Mouse (Mus musculus): Measurements from ENCODE around the gene Nenf. TPM values are rescaled to one million over a fixed set of nuclear protein-coding genes. Genes with fewer than 3 reads are reported as not detected.
A peak's percentile ranks its signal among the peaks of the same experiment; 100 is the strongest.

Nenf gene
- 138 and 141 TPM in 2 replicates for polyA plus RNA-seq (2014; fragmentation: Nextera tagmentation; extraction: Ambion mirVana)

DNA sequence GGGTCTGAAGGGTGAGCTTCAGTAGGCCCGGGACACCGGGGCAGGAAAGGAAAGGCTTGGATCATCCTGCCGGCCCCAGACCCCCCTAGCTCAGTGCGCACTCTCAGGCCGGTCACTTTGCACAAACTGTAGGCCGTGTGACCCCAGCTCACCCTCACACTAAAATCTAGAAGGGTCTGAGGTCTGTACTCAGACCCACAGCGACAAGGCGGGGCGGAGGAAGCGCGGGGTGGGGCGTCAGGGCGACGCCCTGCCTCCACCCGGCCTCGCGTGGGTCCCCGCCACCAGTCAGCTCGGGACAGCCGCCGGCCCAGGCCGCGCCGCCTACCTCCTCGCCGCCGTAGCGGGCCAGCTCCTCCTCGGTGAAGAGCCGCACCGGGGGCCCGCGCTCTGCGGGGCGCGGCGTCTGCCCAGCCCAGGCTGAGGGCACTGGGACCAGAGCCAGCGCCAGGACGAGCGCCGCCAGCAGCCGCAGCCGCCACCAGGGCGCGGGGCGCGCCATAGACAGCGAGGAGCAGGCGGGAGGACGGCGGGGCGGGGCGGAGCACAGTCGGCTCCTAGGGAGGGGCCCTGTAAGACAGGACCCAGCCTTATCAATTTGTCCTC is at the start of gene Nenf:
Gene Nenf, minus strand, starts transcription at position 604 of the 606 bp plus-strand sequence.
- Histone ChIP-seq H3K4me1 (ENCODE audit: control insufficient read depth, insufficient read depth, low read length) (0 out of 2 replicates have a peak, but pooled peaks cover 4% of the 10 kb centered on the region), H3K4me3 (ENCODE audit: low read depth, low read length) (peak within 1 kb of the TSS; percentile 69), H3K27me3 (replicated peaks; ENCODE audit: control insufficient read depth, insufficient read depth, low read length) (no peaks in the 10 kb centered on the region), H3K9me3 (ENCODE audit: control insufficient read depth, low read length) (no peaks in the 10 kb centered on the region), H3K27ac (replicated peaks; ENCODE audit: low read depth, low read length) (peak within 1 kb of the TSS; percentile 67), H3K4me2 (ENCODE audit: low read depth, low read length) (peak within 1 kb of the TSS; percentile 63), H3K9ac (ENCODE audit: low read depth, low read length) (peak within 1 kb of the TSS; percentile 91), H3K36me3 (ENCODE audit: control insufficient read depth, insufficient read depth, low read length) (no peaks in the 10 kb centered on the region)
- ATAC-seq (ENCODE audit: low read depth) (peak; percentile 93), DNase-seq (ENCODE audit: low spot score) (peak; percentile 80)
- WGBS = 0% methylated on average over 11 of the region's 54 CpGs

DNA sequence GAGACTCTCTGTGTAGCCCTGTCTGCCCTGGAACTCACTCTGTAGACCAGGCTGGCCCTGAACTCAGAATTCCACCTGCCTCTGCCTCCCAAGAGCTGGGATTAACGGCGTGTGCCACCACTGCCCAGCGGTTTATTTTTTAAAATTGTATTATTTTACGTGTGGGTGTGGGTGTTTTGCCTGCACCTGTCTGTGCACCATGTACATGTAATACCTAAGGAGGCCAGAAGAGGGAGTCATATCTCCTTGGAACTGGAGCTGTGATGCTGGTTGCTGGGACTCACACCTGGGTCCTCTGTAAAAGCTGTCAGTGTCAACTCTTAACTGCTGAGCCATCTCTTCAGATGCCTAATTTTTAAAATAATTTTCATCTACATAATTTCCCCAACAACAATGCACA is 46.5 kb upstream of the Nenf start:
- Histone ChIP-seq H3K9ac (ENCODE audit: low read depth, low read length) (no peak overlapping the region), H3K27ac (replicated peaks; ENCODE audit: low read depth, low read length) (no peak overlapping the region), H3K4me2 (ENCODE audit: low read depth, low read length) (no peak overlapping the region), H3K4me3 (ENCODE audit: low read depth, low read length) (no peak overlapping the region), H3K27me3 (replicated peaks; ENCODE audit: control insufficient read depth, insufficient read depth, low read length) (no peaks in the 10 kb centered on the region), H3K9me3 (ENCODE audit: control insufficient read depth, low read length) (no peaks in the 10 kb centered on the region), H3K4me1 (ENCODE audit: control insufficient read depth, insufficient read depth, low read length) (no peaks in the 10 kb centered on the region), H3K36me3 (ENCODE audit: control insufficient read depth, insufficient read depth, low read length) (peaks cover 10% of the 10 kb centered on the region)
- ATAC-seq (ENCODE audit: low read depth) (no peak), DNase-seq (ENCODE audit: low spot score) (no peak)
- WGBS = 72% methylated on average over 4 of the region's 4 CpGs

DNA sequence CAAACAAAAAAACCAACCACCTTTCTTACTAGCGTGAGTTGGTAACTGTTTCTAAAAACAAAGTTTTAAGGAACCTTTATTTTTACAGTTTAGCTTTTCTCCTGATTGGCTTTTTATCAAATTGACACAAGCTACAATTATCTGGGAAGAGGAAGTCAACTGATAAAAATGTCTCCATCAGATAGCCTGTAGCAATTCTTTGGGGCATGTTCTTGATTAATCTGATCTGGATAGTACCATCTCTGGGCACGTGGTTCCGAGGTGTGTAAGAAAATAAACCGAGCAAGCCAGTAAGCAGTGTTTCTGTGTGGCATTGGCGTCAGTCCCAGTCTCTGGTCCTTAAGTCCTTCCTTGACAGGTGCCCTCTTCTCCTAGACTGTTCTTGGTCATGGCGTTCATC is 44.4 kb upstream of the Nenf start:
- DNase-seq (ENCODE audit: low spot score) (no peak), ATAC-seq (ENCODE audit: low read depth) (no peak)
- H3K27ac ChIP-seq (replicated peaks; ENCODE audit: low read depth, low read length) = no peak overlapping the region
- H3K9ac ChIP-seq (ENCODE audit: low read depth, low read length) = no peak overlapping the region
- H3K4me2 ChIP-seq (ENCODE audit: low read depth, low read length) = no peak overlapping the region
- no peaks in the 10 kb centered on the region for H3K4me1 ChIP-seq (ENCODE audit: control insufficient read depth, insufficient read depth, low read length)
- no peaks in the 10 kb centered on the region for H3K9me3 ChIP-seq (ENCODE audit: control insufficient read depth, low read length)
- H3K27me3 ChIP-seq (replicated peaks; ENCODE audit: control insufficient read depth, insufficient read depth, low read length) = no peaks in the 10 kb centered on the region
- peaks cover 18% of the 10 kb centered on the region; the same call in 1 of the 2 replicates for H3K36me3 ChIP-seq (ENCODE audit: control insufficient read depth, insufficient read depth, low read length)
- 84% methylated on average over 6 of the region's 6 CpGs for WGBS
- no peak overlapping the region for H3K4me3 ChIP-seq (ENCODE audit: low read depth, low read length)

DNA sequence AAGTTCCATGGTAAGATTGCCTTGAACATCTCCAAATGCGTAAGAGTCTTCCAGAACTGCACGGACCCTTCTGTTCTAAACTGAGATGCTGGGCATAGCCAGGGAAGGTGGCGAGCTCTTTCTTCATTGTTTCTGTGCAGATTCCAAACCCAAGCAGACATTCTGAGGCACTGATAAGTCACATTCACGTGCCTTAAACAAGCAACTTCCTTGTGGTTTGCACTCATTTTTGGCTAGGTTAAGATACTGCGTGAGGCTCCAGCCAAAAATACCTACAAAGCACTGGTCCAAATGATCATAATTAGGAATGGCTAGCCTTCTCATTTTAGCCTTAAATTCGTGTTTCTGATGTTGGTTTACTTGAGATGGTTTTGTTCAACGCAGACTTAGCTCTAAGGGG is 41.5 kb upstream of the Nenf start:
- WGBS = 78% methylated on average over 7 of the region's 7 CpGs
- Histone ChIP-seq H3K36me3 (ENCODE audit: control insufficient read depth, insufficient read depth, low read length) (peaks cover 42% of the 10 kb centered on the region), H3K4me3 (ENCODE audit: low read depth, low read length) (no peak overlapping the region), H3K9ac (ENCODE audit: low read depth, low read length) (no peak overlapping the region), H3K9me3 (ENCODE audit: control insufficient read depth, low read length) (no peaks in the 10 kb centered on the region), H3K4me2 (ENCODE audit: low read depth, low read length) (no peak overlapping the region), H3K27ac (replicated peaks; ENCODE audit: low read depth, low read length) (no peak overlapping the region), H3K27me3 (replicated peaks; ENCODE audit: control insufficient read depth, insufficient read depth, low read length) (no peaks in the 10 kb centered on the region), H3K4me1 (ENCODE audit: control insufficient read depth, insufficient read depth, low read length) (no peaks in the 10 kb centered on the region)
- no peak for ATAC-seq (ENCODE audit: low read depth)
- no peak for DNase-seq (ENCODE audit: low spot score)

DNA sequence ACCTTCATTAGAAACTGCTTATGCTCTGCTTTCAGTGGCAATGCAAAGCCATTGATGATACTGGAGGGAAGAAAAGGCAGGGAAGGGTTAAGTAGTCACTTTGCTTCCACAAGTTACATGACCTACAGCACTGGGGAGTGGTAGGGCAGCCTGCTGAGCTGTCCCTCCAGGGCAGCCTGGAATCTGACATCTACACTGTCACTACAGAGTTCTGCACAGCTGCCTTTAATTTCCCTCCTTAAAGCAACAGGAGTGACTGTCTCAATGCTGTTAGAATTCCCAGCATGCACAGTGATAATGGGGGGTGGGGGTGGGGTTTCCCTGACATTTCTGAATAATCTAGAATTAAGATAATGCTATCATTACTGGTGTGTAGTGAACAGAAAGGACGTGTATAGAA is 38.9 kb upstream of the Nenf start:
- Histone ChIP-seq H3K4me2 (ENCODE audit: low read depth, low read length) (no peak overlapping the region), H3K4me3 (ENCODE audit: low read depth, low read length) (no peak overlapping the region), H3K4me1 (ENCODE audit: control insufficient read depth, insufficient read depth, low read length) (peaks cover 5% of the 10 kb centered on the region; the same call in 1 of the 2 replicates), H3K9ac (ENCODE audit: low read depth, low read length) (no peak overlapping the region), H3K27ac (replicated peaks; ENCODE audit: low read depth, low read length) (no peak overlapping the region), H3K36me3 (ENCODE audit: control insufficient read depth, insufficient read depth, low read length) (peaks cover 56% of the 10 kb centered on the region), H3K27me3 (replicated peaks; ENCODE audit: control insufficient read depth, insufficient read depth, low read length) (no peaks in the 10 kb centered on the region), H3K9me3 (ENCODE audit: control insufficient read depth, low read length) (no peaks in the 10 kb centered on the region)
- no peak for DNase-seq (ENCODE audit: low spot score)
- 48% methylated on average over 1 of the region's 1 CpGs for WGBS
- ATAC-seq (ENCODE audit: low read depth) = no peak

DNA sequence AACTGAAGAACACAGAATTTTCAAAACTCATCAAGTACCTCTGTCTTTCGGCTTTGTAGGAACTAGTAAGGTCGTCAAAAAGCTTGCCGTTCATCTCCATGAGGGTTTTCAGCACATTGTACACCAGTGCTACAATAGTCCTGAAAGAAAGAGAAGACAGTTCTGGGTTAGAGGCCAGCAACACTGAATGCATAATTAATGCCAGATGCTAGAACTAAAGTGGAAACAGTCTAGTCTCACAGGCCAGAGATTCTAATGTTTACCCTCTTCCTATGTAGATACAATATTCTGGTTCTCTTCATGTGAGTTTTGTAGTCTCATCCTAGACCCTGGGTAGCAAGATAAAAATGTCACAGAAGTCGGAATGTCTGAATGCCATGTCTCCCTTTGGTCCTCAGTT is 35.8 kb upstream of the Nenf start:
- Histone ChIP-seq H3K4me3 (ENCODE audit: low read depth, low read length) (no peak overlapping the region), H3K27me3 (replicated peaks; ENCODE audit: control insufficient read depth, insufficient read depth, low read length) (no peaks in the 10 kb centered on the region), H3K27ac (replicated peaks; ENCODE audit: low read depth, low read length) (peak overlapping the region; percentile 75)

DNA sequence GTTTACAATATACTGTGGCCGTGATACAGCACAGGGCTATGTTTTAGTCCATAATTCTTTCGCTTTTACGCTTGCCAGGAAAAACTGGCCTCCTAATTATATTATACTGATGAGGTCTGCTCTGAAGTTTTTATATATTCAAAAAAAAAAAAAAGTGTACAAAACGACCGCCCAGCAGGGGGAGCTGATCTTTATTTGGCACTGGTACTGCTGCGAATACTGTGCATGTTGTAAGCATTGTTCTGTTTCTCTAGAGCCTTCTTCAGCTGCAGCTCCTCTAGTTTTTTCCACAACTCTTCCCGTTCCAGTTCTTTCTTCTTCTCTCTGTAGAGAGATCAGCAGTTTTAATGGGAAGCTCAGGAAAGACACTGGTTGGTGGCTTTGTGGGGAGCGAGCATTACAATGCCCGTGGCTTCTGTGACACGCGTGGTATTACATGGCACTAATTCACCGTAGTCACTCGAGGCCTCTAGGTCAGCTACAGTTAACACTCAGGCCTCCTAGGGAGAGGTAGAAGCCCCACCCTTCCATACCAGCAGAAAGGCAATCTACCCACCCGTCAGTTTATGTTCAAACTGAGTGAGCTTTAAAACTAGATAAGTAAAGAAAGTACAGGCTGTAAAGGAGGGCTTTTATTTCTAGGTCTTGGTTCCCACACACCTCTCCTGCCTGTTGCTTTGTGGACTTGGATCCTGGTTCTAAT is 34.9 kb upstream of the Nenf start:
- 49% methylated on average over 14 of the region's 14 CpGs for WGBS
- Histone ChIP-seq H3K4me2 (ENCODE audit: low read depth, low read length) (no peak overlapping the region), H3K9ac (ENCODE audit: low read depth, low read length) (no peak overlapping the region), H3K27ac (replicated peaks; ENCODE audit: low read depth, low read length) (peak overlapping the region; percentile 75), H3K27me3 (replicated peaks; ENCODE audit: control insufficient read depth, insufficient read depth, low read length) (no peaks in the 10 kb centered on the region), H3K4me3 (ENCODE audit: low read depth, low read length) (no peak overlapping the region), H3K9me3 (ENCODE audit: control insufficient read depth, low read length) (no peaks in the 10 kb centered on the region), H3K36me3 (ENCODE audit: control insufficient read depth, insufficient read depth, low read length) (peaks cover 67% of the 10 kb centered on the region), H3K4me1 (ENCODE audit: control insufficient read depth, insufficient read depth, low read length) (peaks cover 5% of the 10 kb centered on the region; the same call in 1 of the 2 replicates)
- DNase-seq (ENCODE audit: low spot score) (peak; percentile 88), ATAC-seq (ENCODE audit: low read depth) (no peak)

More for the DNA sequence above, 35.8 kb upstream of the Nenf start:
- Histone ChIP-seq H3K9me3 (ENCODE audit: control insufficient read depth, low read length) (no peaks in the 10 kb centered on the region), H3K9ac (ENCODE audit: low read depth, low read length) (peak overlapping the region; percentile 6; the same call in 1 of the 2 replicates), H3K36me3 (ENCODE audit: control insufficient read depth, insufficient read depth, low read length) (peaks cover 65% of the 10 kb centered on the region), H3K4me2 (ENCODE audit: low read depth, low read length) (no peak overlapping the region), H3K4me1 (ENCODE audit: control insufficient read depth, insufficient read depth, low read length) (peaks cover 5% of the 10 kb centered on the region; the same call in 1 of the 2 replicates)
- DNase-seq (ENCODE audit: low spot score) = peak; percentile 54
- 54% methylated on average over 4 of the region's 4 CpGs for WGBS
- ATAC-seq (ENCODE audit: low read depth) = no peak; the same call in 1 of the 2 replicates

DNA sequence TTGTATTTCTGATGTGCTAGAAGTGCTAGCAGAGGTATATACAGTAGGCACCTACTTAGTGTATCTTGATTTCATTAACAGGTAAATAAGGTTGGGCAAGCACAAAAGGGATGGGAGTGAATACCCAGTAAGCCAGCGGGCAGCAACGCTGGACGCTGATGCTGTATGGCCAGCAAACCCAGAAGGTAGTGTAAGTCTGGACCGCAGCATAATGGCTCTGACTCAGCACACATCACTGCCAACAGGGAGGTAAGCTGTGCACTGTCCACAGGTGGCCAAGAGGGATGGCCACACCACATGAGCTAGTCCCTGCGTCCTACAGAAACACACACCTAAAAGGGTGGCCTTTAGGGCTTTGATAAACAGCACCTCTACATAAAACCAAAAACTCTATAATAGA is 32.4 kb upstream of the Nenf start:
- WGBS = 95% methylated on average over 5 of the region's 5 CpGs
- H3K36me3 ChIP-seq (ENCODE audit: control insufficient read depth, insufficient read depth, low read length) = peaks cover 58% of the 10 kb centered on the region
- DNase-seq (ENCODE audit: low spot score) = no peak

More for the DNA sequence above, 32.4 kb upstream of the Nenf start:
- H3K4me3 ChIP-seq (ENCODE audit: low read depth, low read length) = no peak overlapping the region
- no peak overlapping the region for H3K9ac ChIP-seq (ENCODE audit: low read depth, low read length)
- peaks cover 5% of the 10 kb centered on the region; the same call in 1 of the 2 replicates for H3K4me1 ChIP-seq (ENCODE audit: control insufficient read depth, insufficient read depth, low read length)
- no peak for ATAC-seq (ENCODE audit: low read depth)
- no peaks in the 10 kb centered on the region for H3K9me3 ChIP-seq (ENCODE audit: control insufficient read depth, low read length)
- no peak overlapping the region for H3K27ac ChIP-seq (replicated peaks; ENCODE audit: low read depth, low read length)
- H3K27me3 ChIP-seq (replicated peaks; ENCODE audit: control insufficient read depth, insufficient read depth, low read length) = no peaks in the 10 kb centered on the region
- H3K4me2 ChIP-seq (ENCODE audit: low read depth, low read length) = no peak overlapping the region

Data from embryonic facial prominence, embryonic 14.5 days (tissue).